Mouse (Mus musculus): Measurements from ENCODE around the gene Rilpl1.
"Not testable (repeated sequence)": the region's sequence is repeated elsewhere in the genome, so short reads cannot be mapped to it uniquely, and the experiment has no call there.

Gene Rilpl1

DNA sequence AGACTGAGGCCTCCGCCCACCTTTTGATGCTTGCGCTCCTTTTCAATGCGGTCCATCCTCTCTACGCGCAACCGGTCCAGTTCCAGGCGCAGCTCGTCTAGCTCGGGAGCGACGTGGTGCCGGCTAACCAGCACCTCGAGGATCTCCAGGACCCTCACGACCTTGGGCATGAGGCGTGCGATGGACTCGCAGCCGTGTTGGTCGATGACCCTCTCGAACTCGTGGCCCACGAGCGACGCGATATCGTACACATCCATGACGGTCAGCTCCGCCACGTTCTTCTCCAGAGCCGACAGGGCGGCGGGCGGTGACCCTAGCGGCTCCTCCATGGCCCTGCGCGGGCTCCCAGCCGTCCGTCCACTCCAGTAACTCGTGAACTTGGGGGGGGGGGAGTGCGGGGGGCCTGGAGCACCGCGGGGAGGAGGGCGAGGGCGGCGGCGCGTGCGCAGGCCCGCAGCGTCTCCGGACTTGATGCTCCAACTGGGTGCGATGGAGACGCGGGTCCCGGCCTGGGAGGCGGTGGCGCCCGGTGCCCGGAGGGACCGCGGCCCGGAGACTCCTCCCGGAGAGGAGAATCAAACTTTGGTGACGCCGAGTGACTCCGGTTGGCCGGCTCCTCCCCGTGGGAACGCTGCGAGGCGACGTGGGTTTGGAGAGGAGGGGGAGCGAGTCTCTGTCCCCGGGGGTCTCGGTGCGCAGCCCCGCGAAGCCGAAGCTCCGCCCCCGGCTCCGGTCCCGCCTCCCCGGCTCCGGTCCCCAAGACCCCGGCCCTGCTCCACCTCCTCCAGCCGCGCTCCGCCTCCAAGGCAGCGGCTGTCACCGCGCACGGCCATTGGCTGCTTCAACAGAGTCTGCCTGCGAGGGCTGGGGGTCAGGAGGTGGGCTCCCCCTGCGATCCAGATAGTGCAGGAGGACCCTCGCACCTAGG is at the start of gene Rilpl1:
Rilpl1 (minus strand) TSS at position 737 of the 928 bp plus-strand sequence.
- peak; percentile 88 to 93 for DNase-seq (ENCODE audit: inconsistent age in 2 of 2, low spot score in 1 of 2)

DNA sequence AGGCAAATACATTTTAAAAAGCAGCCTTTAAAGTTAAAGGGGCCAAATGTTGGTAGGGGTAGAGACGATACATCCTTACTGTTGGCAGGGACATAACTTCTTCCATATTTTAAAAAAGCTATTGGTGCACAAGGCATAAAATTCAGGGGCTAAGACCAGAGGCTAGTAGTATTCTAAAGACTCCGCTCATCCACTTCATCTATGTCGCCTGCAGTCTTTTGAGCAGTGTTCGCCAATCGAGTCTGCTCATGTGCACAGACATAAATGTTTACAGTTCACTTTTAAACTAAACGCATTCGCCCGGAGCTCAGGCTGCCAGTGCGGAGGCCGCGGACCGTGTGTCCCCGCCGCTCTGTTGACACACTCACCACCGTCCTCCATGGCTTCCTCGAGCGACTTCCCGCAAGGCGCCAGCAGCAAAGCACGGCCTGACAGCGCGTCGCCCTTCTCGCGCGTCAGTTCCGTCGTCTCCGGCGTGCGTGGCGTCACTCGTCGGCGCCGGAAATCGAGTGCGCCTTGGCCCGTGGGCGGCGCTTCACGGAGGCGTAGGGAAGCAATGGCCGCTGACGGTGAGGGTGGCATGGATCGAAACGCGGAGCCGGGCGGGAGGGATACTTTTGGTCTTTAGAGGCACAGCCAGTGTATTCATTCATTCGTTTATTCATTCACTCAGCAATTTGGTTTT is 47.6 kb upstream of the Rilpl1 start, which contains the start of the genes Eif2b1 and Gtf2h3:
Eif2b1 (minus strand) TSS at position 499 of the 685 bp plus-strand sequence.
Gtf2h3 (plus strand) TSS at position 508 of the 685 bp plus-strand sequence.
- DNase-seq (ENCODE audit: inconsistent age in 2 of 2, low spot score in 1 of 2) = peak; percentile 93 to 97

DNA sequence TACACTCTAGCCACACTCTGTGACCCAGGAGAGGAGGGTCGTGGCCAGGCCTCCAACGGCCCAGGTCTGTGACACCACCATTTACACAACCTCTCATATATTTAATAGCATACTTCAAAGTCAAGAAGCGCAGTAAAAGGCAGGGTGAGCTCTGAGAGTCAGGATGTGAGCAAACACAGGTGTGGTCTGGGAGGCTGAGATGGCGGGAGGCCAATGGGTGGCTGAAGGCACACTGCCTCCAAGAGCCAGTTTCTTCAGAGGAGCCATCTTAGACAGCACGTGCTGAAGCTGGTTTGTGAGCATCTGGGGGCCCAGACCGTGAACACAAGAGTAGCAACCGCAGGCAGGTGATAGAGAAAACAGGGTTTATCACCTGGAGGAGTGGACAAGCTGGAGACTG is 44.3 kb upstream of the Rilpl1 start:
- no peak for DNase-seq (ENCODE audit: inconsistent age in 2 of 2, low spot score in 1 of 2)

DNA sequence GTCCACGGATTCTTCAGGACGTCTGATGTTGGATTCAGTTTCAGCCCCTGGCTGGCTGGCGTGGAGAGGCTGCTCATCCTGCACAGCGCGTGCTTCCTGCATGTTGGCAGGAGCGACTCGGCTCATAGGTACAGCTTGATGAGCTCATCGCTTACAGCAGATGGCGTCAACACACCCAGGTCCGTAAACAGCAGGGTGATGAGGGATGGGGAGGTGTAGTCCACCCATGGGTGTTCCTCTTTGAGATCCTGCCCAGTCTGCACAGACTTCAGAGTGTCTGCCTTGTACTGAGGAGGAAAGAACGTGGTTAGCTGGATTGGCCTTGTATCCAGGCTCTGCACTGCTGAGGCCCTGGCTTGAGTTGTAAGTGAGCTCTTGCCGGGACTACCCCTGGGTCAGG is 39.9 kb upstream of the Rilpl1 start:
- no peak for DNase-seq (ENCODE audit: inconsistent age in 2 of 2, low spot score in 1 of 2)

DNA sequence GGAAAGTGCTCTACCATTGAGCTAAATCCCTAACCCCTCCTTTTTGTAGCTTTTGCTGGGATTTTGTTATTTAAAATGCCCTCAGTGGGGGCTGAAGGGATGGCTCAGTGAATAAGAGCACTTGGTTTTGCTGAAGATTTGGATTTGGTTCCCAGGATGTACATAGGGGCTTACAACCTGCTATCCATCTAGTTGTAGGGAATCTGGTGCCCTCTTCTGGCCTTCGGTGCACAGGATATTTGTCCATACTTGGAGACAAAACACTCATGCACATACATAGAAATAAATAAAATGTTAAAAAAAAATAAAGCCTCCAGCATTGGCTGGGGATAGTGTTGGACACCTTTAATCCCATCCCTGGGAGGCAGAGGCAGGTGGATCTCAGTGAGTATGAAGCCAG is 24.0 kb upstream of the Rilpl1 start:
- DNase-seq (ENCODE audit: inconsistent age in 2 of 2, low spot score in 1 of 2) = no peak

DNA sequence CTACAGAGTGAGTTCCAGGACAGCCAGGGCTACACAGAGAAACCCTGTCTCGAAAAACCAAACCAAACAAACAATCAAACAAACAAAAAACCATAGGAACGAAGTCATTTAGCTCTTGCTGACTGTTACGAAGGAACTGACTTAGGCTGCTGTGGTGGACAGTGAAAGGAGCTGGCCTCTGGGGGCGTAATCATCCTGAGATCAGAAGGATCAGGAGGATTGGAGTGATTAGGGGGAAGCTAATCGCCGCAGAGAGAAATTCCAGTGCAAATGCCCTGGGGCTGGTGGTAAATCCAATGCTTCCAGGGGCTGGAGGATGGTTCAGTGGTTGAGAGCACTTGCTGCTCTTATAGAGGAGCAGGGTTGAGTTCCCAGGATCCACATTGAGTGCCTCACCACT is 22.4 kb upstream of the Rilpl1 start:
- DNase-seq (ENCODE audit: inconsistent age in 2 of 2, low spot score in 1 of 2) = no peak

DNA sequence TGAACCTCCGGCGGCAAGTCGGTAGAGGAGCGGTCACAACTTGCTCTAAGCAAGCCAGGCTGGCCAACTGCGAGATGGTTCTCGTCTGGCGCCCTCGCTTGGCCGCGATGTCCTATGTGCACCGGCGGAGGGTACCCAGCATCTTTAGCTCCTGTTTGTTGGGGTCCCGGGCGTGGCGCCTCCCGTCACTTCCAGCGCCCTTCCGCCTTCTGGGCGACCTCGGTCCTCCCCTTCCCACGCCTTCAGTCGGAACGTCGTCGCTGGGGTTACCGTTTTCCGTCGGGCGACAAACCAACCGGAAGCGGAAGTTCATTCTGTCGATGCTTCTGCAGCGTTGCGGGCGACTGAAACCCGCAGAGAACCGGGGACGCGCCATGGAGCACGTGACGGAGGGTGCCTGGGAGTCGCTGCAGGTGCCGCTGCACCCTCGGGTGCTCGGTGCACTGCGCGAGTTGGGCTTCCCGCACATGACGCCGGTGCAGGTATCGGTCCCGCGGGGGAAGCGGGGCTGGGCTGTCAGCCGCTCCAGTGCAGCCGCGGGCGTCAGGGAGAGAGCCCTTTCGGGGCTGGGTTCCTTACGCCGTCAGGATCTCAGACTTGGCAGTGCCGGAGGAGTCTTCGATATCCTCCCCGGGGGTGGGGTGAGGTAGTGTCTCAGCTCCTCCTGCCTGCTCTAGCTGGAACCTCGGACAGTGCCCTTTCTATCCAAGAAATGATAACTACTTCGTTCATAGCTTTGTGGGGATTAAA is 21.5 kb upstream of the Rilpl1 start, which contains the start of gene Ddx55:
Ddx55 (plus strand) TSS at position 307 of the 750 bp plus-strand sequence.
- peak; percentile 91 to 97 for DNase-seq (ENCODE audit: inconsistent age in 2 of 2, low spot score in 1 of 2)

DNA sequence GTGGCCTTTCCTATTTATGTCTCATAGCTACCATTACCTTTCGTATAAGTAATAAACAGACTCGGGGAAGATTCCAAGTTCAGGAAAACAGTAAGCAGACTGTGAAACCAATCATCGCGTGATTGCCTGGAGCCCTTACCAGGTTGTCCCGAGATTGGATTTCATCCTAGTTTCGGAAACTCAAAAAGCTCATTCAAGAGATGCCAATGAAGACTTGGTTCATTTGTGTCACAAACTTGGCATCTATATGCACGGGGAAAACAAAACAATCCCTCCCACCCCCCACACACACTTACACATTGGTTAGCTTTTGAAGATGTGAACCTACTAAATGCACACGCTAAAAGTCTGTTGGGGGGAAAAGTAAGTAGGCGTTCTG is 20.9 kb upstream of the Rilpl1 start:
- DNase-seq (ENCODE audit: inconsistent age in 2 of 2, low spot score in 1 of 2) = no peak

DNA sequence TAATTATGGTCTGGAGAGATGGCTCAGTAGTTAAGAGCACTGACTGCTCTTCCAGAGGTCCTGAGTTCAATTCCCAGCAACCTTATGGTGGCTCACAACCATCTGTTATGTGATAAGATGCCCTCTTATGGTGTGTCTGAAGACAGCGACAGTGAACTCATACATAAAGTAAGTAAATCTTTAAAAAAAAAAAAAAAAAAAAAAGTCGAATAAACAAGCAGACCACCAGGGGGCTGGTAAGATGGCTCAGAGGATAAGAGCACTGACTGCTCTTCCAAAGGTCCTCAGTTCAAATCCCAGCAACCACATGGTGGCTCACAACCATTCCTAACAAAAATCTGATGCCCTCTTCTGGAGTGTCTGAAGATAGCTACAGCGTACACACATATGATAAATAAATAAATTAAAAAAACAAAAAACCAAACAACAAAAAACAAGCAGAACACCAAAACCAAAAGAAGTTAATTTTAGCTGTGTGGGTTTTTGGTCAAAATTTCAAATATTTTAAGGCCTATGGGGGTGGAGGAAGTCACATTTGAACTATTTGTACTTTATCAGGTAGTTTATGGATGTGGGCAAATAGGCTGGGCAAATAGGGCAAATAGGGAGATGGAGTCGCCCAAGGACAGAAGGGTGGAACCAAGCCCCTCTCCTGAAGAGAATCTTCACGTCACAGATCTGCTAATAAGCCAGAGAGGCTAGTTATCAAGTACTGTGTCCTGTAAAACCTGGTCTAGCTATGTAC is 20.3 kb upstream of the Rilpl1 start:
- DNase-seq (ENCODE audit: inconsistent age in 2 of 2, low spot score in 1 of 2) = not testable (repeated sequence)

DNA sequence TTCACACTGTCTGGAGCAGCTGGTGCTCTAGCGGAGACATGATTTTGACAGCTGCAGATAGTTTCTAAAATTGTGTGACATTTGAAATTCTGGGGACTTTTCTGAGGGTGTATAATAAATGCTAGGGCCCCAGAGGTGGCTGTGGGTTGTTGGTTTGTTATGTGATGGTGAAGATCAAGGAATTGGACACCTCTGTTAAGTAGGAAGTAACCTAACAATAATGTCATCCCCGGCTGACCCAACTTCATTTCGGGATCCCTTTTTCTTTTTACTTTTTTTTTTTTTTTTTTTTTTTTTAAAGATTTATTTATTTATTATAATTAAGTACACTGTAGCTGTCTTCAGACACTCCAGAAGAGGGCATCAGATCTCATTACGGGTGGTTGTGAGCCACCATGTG is 19.5 kb upstream of the Rilpl1 start:
- DNase-seq (ENCODE audit: inconsistent age in 2 of 2, low spot score in 1 of 2) = not testable (repeated sequence)

DNA sequence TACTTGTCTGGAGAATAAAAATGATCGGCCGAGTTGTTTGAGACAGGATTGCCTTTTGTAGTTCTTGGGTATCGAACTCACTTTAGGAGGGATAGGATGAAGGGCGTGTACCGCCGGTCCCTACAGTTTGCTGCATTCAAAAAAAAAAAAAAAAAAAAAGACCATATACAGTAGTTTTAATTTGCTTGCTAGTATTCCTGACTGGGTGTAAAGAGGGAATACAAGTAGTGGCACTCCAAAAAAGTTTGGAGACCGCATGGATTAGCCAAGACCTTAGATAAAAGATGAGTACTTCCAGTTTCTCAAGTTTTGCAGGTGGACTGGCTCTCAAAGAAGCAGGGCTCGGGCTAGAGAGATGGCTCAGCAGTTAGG is 10.4 kb upstream of the Rilpl1 start:
- DNase-seq (ENCODE audit: inconsistent age in 2 of 2, low spot score in 1 of 2) = no peak

DNA sequence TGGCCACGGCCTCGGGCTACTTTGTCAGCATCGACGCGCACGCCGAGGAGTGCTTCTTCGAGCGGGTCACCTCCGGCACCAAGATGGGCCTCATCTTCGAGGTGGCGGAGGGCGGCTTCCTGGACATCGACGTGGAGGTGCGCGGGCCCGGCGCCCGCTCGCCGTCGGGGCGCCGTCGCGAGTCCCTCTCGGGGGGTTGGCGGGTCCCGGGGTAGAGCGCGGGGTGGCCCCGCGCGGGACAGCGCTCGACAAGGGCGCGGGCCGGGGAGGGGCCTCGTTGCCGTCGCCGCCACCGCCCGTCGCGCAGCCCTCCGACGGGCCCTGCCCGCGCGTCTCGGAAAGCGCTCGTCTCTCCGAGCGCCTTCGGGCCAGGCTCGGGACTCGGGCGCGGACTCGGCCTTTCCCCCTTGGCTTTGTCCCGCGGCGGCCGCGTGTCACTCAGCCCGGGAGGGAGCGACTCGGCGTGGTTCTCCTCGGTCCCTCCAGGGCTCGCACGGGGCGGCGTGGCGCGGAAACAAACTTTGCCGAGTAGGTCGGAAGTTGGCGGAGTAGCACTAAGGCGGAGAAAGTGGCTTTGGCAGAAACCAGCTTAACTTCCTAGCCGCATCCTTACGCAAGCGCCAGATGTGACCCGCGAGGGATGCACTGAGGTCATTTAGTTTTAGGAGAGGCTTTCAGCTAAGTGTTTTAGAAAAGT is 9.9 kb upstream of the Rilpl1 start:
- DNase-seq (ENCODE audit: inconsistent age in 2 of 2, low spot score in 1 of 2) = peak; percentile 84 to 94

DNA sequence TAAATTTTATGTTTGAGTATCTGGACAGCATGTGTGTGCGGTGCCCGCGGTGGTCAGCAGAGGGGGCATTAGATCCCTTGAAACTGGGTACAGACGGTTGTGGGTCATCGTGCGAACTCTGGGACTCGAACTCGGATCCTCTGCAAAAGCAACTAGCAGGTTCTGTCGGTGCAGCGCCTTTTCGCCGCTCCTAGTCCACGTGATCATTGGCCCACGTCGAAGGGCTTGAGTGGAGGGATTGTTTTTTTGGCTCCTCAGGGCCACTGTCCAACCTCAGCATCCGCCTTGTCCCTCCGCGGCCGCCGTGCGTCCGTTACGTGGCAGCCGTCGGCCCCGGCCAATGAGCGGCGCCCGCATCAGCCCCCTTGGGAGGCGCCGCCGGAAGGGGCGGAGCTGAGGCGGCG is 9.2 kb upstream of the Rilpl1 start, which contains the start of gene Tmed2:
Tmed2 (plus strand) TSS at position 313 of the 404 bp plus-strand sequence.
- peak; percentile 98 for DNase-seq (ENCODE audit: inconsistent age in 2 of 2, low spot score in 1 of 2)

DNA sequence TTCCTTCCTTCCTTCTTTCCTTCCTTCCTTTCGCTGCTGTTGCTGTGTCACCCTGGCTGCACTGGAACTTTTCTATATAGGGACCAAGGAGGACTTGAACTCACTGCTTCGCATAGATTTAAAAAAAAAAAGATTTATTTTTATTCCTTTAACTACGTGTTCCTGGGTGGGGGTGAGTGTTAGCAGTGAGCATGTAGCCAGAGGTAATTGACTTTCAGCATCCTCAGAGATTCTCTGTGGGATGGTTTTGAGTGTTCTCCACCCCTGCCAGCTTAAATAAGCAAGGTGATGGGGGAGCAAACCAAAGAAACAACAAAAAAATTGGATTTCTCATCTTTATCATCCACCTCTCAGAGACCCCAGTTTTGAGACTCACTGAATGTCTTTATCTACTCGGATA is 8.7 kb upstream of the Rilpl1 start:
- no peak for DNase-seq (ENCODE audit: inconsistent age in 2 of 2, low spot score in 1 of 2)

DNA sequence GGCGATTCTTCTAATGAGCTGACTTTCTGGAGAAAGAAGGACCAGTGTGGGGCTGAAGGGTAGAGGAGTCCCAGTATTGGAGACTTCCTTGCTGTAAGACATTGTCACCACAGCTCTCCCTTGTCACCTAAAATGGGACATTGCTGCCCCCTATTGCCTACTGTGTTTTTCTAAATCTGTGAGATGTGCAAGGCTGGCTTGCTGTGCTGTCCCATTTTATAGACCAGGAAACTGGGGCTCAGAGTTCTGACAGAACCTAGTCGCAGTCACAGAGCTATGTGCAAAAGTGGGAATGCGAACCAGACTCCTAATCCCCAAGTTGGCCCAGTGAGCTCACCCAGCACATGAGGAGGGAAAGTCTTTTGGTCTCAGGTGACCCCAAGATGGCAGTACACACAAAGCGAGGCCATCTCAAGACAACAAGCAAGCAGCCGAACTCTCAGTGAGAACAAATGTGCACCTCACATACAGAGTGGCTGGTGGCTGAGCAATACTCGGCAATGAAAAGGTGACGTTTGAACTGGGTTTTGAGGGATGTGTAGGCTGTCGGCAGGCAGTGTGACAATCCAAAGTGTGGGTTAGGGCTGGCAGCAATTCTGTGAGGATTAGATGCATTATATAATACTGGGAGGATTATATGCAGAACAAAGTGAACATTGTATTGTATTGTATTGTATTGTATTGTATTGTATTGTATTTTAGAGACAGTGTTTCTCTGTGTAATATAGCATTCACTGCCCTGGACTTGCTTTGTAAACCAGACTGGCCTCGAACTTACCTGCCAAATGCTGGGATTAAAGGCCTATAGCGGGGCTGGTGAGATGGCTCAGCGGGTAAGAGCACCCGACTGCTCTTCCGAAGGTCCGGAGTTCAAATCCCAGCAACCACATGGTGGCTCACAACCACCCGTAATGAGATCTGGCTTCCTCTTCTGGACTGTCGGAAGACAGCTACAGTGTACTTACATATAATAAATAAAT is 7.9 kb upstream of the Rilpl1 start:
- DNase-seq (ENCODE audit: inconsistent age in 2 of 2, low spot score in 1 of 2) = peak; percentile 65 to 90

DNA sequence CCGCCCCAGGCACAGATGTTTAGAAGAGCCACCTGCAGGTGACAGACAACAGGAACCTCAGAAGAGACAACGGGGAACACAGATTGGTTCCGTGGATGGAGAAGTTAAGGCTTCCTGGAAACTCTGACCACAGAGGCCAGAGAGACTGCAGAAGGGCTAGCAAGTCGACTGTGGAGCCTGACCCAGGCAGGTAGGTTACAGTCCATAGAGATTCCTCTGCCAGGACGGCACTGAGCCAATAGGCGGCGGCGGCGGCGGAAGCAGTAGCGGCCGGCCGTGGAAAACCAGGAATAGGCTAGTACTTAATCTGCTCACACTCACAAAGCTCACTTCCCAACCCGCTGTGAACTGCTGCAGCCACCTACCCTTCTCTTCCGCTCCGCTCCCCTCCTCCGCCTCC is 5.6 kb upstream of the Rilpl1 start:
- peak; percentile 51 to 81 for DNase-seq (ENCODE audit: inconsistent age in 2 of 2, low spot score in 1 of 2)

DNA sequence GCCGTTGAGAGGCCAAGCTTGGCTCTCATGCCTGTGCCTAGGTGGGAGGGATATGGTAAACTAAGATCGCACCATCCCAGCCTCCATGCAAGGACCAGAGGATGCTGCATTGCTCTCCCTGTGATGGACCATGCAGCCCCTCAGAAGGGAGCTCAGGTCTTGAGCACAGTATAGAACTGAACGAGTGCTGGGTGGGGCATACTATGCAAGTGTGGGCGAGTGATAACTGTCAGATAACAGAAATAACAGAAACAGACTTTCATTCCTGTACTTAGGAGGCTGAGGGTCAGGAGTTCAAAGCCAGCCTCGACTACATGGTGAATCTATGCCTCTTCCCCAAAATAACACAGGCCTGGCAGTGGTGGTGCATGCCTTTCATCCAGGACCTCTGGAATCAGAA is 3.8 kb upstream of the Rilpl1 start:
- DNase-seq (ENCODE audit: inconsistent age in 2 of 2, low spot score in 1 of 2) = no peak

DNA sequence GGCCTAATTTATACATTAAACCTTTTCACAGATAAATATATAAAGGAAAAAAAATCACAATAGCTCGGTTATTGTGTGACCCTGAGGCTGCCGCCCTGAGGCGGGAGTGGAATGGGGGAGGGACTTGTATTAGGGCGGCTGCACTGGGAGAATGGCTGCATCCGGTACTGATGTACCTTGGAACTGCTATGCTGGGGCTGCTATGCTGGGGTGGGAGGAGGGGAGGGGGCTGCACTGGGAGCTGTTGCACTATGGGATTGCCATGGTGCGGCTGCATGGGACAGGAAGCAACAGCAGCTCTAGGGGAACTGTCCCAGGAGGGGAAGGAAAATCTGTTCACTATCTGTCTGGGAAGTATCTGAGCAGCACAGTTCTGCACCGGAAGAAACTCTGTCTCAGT is 1.3 kb upstream of the Rilpl1 start:
- no peak for DNase-seq (ENCODE audit: inconsistent age in 2 of 2, low spot score in 1 of 2)

DNA sequence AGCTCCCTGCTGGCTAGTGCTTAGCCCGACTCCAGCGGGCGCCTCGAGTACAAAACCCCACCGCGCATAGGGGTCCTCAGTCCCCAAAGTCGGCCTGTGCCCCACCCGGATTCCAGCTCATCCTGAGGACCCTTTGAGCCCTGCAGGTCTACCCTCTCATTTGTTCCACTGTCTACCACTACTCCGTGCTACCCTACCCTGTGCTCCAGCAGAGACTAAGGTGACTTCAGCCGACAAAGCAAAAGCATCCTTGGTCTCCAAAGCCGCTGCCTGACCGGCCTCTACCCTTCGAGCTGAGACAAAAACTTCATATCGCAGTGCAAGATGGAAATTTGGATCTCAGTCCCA is 366 bp upstream of the Rilpl1 start:
- DNase-seq (ENCODE audit: inconsistent age in 2 of 2, low spot score in 1 of 2) = no peak

Measured in adrenal gland, adult (tissue).